Mouse (Mus musculus): ENCODE data around the gene Hlx. TPM values are rescaled to one million over a fixed set of nuclear protein-coding genes. Genes with fewer than 3 reads are reported as not detected.

The Hlx gene
- 8.1 TPM for polyA plus RNA-seq (2014; fragmentation: Illumina TruSeq; extraction: RNeasy Lipid Tissue Mini Kit (QIAGEN cat#74804); ENCODE audit: low read depth, low replicate concordance)

DNA sequence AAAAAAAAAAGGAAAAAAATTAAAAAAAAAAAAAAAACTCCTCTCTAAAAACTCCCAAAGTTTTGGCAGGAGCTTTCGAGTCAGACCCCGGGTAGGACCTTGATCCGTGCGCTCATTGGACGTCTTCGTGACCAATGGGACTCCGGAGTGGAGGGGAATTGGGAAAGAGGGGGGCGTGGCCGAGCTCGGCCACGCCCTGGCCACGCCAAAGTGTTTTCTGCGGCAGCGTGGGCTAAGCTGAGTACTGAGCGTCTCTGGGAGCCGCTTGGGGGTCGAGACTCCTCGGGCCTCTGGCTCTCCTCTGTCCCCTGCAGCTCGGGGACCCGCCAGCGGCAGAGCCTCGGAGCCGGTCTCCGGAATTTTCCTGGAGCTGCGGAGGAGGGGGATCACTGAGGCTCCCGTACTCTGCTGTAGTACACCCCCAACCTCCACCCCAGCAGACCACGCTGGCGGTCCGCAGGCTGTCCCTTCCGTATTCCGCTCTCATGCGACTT, at the start of gene Hlx:
TSS of gene Hlx (minus strand) at position 64 of the 494 bp plus-strand sequence.

Other genes starting within 250 kb of the Hlx start
- not detected for gene Marc1, start 78.7 kb upstream of the Hlx start, polyA plus RNA-seq (2014; fragmentation: Illumina TruSeq; extraction: RNeasy Lipid Tissue Mini Kit (QIAGEN cat#74804); ENCODE audit: low read depth, low replicate concordance)
- 63.2 TPM for gene Marc2, start 113.8 kb upstream of the Hlx start, polyA plus RNA-seq (2014; fragmentation: Illumina TruSeq; extraction: RNeasy Lipid Tissue Mini Kit (QIAGEN cat#74804); ENCODE audit: low read depth, low replicate concordance)
- gene C130074G19Rik, start 150.6 kb upstream of the Hlx start, polyA plus RNA-seq (2014; fragmentation: Illumina TruSeq; extraction: RNeasy Lipid Tissue Mini Kit (QIAGEN cat#74804); ENCODE audit: low read depth, low replicate concordance), result 19.3 TPM